Mouse (Mus musculus) lung, adult 2 months (tissue): Measurements from ENCODE around the gene 4930404N11Rik.

Experiments used
- CTCF ChIP-seq: fragments of 200-500 bp; IDR thresholded peaks from 2 replicates; pipeline ENCODE4 v1.5.1; 2011; ENCODE audit warnings: mild to moderate bottlenecking, low read length, control low read depth; ENCODE audit not compliant: insufficient read depth
- POLR2A ChIP-seq: fragments of 200-500 bp; IDR thresholded peaks from 2 replicates; pipeline ENCODE4 v1.6.1; 2011; ENCODE audit warnings: low read depth, mild to moderate bottlenecking, control low read depth, low read length, borderline replicate concordance; ENCODE audit errors: extremely low read depth

DNA sequence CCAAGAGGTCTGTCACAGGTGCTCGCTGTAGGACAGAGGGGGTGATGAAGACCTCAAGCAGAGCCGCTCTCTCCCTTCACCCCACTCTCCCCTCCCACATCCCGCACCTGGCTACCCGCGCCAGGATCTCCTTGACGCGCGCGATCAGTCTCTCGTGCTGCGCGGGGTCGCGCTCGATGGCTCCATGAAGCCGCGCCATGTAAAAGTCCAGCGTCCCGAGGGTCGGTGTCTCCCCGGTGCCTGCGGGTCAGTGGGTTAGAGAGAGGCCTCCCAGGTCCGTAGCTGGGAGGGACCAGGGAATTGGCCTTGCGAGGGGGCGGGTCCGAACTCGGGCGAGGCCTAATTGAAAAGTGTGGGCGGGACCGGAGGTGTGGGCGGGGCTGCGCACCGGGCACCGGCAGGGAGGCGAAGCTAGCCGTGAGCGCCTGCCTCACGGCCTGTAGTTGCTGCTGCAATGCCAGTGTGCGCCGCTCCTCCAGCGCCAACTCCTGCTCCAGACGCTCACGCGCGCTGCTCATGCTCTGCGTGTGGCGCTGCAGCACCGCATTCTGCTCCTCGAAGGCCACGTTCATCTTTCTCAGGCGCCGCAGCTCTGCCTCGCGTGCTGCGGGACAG, 19.1 kb downstream of the 4930404N11Rik start:
- TF ChIP-seq CTCF = no peak
- no peak; the same call in 1 of the 2 replicates for TF ChIP-seq POLR2A
